Mouse (Mus musculus) c-Kit-negative CD71-positive TER-119-positive erythroid progenitor cells, embryonic 14.5 days (primary cell): Measurements from ENCODE around the gene Eif4g3.
"Not testable (repeated sequence)": the region's sequence is repeated elsewhere in the genome, so short reads cannot be mapped to it uniquely, and the experiment has no call there.

Experiments used
- DNase-seq: peaks from one replicate; pipeline ENCODE4 v3.0.0-alpha.2; 2013; ENCODE audit warnings: low read depth, low spot score

The Eif4g3 gene

DNA sequence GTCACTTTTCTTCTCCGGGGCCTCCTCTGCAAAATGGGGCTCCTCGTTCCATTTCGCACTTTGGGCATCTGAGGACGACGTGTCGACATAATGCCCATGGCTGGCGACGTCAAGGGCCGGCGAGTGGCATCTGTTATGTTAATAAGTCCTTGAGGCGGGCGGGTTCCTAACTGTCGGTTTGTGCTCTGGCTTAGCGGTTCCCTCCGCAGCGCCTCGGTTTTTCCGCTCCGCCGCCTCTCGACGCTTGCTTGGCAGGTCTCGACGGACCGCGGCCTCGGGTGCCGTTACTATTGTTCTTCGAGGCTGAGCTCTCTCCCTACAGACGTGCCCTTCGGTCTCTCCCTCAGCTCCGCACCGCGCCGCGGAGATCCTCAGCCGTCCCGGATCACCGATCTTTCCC lies at the start of gene Eif4g3:
Eif4g3 (plus strand) TSS at position 133 of the 400 bp plus-strand sequence.
- peak; percentile 20 for DNase-seq

- no peak for DNase-seq
Observed at GRCm38 (mm10) chr4:137943540-137943939, 49.3 kb upstream of the Eif4g3 start.

DNA sequence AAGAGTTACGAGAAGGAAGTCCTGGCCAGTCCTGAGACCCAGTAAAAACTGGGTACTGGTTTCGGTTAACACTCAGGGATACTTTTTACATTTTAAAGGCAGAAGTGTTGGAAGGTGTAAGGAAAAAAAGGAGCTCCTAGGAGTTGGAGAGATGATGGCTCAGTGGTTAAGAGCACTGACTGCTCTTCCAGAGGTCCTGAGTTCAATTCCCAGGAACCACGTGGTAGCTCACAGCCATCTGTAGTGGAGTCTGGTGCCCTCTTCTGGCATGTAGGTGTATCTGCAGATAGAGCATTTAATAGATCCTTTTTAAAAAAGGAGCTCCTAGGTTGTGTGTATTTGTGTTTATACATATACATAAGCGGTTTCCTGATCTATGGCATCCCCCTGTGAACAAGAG lies 47.4 kb upstream of the Eif4g3 start:
- no peak for DNase-seq

DNA sequence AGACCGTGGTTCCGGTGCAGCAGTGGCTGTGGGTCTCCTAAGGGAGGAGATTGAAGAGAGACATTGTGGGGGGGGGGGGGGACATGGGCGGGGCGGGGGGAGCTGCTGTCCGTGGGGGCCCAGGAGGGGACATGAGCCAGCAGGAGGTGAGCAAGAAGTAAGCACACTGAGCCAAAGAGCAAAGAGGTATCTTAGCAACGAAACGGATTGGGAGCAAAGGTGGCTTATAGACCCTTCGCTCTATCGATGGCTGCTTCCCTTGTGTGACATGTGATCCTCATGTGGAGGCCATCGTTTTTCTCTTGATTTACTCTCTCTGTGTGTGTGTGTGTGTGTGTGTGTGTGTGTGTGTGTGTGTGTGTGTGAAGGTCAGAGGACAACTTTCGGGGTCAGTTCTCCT lies 46.4 kb upstream of the Eif4g3 start:
- no peak for DNase-seq

DNA sequence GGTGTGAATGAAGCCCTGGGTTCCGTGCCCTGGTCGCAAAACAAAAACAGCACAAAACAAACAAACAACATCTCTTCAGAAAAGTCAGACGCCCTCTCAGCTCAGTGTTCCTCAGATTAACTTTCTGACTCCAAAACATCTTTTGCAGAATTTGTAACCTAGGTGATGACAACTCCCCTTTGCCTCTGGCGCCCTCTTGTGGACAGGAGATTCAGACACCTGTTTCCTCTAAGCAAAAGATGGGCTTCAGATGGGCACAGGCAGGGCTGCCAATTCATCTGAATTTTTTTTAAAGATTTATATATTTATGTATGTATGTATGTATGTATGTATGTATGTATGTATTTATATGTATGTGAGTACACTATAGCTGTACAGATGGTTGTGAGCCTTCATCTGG lies 40.0 kb upstream of the Eif4g3 start:
- peak; percentile 64 for DNase-seq

- no peak for DNase-seq
Observed at GRCm38 (mm10) chr4:137954184-137954583, 38.6 kb upstream of the Eif4g3 start.

GRCm38 (mm10) chr4:137954926-137955396 lies 37.9 kb upstream of the Eif4g3 start:
- no peak for DNase-seq

DNA sequence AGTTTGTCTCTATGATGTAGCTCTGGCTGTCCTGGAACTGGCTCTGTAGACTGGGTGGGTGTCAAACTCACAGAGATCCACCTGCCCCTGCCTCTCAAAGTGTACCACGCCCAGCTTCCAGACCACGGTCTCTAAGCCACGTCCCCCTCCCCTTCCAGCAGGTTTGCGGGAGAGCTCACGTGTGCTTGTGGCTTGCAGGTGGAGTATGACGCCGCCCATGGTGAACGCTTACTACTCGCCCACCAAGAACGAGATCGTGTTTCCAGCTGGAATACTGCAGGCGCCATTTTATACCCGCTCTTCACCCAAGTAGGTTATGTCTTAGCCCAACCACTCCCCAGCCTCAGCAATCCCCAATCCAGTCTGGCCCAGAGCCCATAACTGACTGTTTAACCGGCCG lies 36.6 kb upstream of the Eif4g3 start:
- DNase-seq = no peak

DNA sequence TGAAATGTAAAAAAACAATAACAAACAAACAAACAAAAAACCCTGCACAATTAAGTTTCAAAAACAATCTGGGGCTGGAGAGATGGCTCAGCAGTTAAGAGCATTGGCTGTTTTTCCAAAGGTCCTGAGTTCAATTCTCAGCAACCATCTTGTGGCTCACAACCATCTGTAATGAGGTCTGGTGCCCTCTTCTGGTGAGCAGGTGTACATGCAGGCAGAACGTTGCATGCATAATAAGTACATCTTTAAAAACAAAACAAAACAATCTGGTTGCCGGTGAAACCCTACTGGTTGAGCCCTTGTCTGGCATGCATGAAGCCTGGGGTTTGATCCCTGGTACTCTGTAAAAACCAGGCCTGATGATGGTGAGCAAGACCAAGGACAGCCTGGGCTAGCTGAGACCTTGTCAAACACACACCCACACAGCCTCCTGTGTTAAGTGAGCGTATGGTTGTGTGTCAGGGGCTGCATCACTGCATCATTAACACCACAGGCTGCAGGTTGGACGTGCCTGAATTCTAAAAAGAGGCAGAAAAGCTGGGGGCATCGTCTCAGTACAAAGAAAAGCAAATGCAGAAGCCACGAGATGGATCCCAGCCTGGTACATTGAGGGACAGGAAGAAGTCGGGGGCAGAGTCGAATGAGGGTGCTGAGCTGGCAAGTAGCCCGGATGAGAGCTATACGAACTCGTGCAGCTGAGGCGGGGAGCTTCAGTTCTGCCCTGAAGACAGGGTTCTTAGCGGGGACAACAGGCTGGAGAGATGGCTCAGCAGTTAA lies 32.7 kb upstream of the Eif4g3 start:
- no peak for DNase-seq

DNA sequence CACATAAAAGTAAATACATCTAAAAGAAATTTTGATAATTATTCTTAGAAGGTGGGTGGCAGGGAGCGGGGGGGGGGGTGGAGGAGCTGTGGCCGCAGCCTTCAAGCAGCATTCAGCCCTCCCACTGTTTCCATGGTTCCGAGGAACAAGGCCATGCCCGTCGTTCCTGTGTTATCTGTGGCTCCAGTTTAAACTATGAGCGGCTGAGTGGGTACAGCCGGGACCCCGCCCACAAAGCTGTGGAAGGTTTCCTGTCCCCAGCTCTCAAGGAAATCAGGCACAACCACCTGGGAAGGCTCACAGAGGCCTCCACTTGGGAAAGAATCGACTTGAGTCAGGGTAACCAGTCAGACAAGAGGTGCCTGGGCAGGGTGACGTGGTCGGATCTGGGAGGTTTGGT lies 32.1 kb upstream of the Eif4g3 start:
- no peak for DNase-seq

GRCm38 (mm10) chr4:137962643-137963350 lies 30.0 kb upstream of the Eif4g3 start:
- no peak for DNase-seq

GRCm38 (mm10) chr4:137963431-137963830 lies 29.4 kb upstream of the Eif4g3 start:
- no peak for DNase-seq

DNA sequence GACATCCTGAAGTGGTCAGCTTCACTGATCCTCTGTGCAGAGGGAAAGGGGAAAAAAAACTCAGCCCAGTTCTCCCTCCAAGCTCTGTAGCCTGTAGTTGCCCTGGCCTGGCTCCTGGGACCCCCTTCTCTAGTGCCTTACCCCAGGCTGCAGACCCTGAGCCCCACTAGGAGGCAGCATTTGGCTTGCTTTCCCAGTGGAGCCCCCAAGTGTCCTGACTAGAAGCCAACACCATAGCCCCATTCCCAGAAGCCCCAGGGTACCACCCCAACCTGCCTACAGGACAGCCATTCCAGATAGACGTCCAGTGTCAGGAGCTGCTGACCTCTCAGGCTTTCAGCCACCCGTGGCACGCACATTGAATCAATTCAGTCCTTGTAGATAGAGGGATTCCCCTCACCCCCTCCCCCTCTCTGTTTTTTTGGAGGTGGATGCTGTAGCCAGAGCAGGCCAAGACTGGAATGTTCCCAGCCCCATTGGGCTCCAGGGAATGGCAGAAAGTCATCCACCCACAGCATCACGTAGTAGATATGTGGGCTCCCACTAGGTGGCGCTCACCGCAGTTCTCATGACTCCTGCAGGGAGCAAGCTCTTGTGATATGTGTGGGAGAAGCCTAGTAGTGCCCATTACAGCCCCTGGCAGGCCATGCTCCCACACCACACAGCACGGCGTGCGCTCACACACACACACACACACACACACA lies 28.8 kb upstream of the Eif4g3 start:
- DNase-seq = peak; percentile 34

DNA sequence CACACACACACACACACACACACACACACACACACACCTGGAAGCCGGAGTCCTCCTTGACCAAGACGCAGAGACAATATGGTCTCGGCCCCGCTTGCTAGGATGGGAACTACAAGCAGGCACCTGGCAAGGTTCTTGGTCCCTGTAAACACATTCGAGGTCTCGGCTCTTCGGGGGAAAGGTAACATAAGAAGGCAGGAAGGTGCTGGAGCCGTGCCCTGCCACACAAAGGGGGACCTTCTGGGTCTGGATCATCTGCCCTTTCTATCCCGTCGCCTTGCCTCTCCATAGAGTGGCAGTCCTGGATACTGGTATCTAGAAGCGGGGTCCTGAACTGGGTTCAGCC lies 28.3 kb upstream of the Eif4g3 start:
- no peak for DNase-seq

DNA sequence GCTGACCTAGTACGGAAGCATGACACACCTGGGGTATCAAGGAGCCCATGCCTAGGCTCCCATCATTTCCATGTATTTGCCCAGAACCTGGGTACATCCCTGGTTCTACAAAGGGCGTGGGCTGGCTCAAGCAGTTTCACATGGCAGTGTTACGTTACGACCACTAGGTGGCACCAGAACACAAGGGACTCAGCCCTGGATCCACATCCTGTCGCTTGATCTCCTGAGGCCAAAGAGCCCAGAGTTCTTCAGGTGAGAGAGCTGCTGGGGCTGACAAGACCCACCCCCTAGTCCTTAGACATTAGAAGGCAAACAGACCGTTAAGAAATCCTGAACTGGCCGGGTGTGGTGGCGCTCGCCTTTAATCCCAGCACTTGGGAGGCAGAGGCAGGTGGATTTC lies 24.6 kb upstream of the Eif4g3 start:
- DNase-seq = peak; percentile 64

GRCm38 (mm10) chr4:137970623-137971199 lies 22.1 kb upstream of the Eif4g3 start:
- DNase-seq = not testable (repeated sequence)

DNA sequence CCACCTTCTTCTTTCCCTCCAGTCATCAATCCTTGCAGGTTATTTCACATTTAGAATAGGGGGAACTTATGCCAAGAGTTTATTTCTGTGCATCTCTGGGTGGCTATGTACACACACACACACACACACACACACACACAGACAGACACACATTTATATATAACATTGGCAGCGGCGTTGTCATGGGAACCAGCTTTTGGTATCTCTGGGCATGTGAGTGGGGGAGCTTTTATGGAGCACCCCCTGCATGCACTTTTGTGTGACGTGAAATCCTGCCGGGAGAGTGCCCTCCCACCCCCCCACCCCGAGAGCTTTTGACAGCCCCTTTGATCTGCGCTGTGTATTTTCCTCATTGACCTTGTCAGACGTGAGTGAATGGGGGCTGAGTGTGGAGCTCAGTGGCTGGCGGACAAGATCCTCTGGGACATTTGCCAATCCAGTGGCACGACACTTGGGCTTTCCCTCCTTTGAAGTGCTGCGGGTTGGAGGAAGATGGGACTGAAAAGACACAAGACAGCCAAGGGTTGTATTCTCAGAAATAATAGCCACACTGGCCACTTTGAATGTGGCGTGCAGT lies 17.9 kb upstream of the Eif4g3 start:
- DNase-seq = not testable (repeated sequence)

GRCm38 (mm10) chr4:137979066-137979644 lies 13.7 kb upstream of the Eif4g3 start:
- DNase-seq = not testable (repeated sequence)

- DNase-seq = no peak
Observed at GRCm38 (mm10) chr4:137982869-137983268, 10.0 kb upstream of the Eif4g3 start.

DNA sequence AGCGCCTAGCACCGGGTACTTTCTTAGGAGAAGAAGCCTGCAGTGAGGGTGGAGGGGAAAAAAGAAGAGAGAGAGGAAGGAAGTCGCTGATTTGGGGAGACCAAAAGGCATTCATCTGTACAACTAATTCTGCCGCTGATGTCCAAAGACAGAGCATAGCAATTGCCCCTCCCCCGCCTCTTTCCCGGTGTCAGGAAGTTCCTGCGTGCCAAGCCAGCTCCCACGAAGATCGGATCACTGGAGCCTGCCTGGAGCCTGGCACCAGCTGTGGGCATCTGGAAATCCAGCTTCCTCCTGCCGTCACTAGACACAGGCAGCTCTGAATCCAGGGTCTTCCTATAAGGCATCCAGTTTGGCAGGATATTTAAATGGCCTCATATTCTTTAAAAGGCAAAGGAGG lies 8.6 kb upstream of the Eif4g3 start:
- no peak for DNase-seq

DNA sequence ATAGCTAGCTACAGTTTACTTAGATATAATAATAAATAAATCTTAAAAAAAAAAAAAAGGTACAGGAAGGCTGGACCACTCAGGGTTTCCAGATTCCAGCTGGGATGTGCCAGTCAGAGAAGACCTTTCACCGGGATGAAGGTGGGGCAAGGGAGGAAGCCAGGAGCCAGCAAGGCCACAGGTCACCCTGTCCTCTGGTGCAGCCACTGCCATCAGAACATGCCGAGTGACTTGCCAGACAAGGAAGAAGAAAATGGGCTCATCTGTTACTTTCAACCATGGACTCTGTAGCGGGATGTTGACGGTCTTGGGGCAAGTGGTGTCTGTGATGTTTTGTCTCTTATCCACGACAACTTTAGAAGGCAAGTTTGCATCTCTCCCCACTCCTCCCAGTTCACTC lies 8.1 kb upstream of the Eif4g3 start:
- no peak for DNase-seq
